Mouse (Mus musculus) stomach, postnatal 0 days (tissue): ENCODE measurements at regions not wholly inside any gene's neighbourhood (a gene's known extent, or its start where the extent isn't known, plus 50 kb on each side); places are given as distances from the start of the nearest gene placed in this dataset.

Source experiments
- CTCF ChIP-seq: IDR thresholded peaks from 2 replicates; pipeline ENCODE4 v1.5.1; 2016; ENCODE audit warnings: antibody characterized with exemption, low read depth, mild to moderate bottlenecking, moderate library complexity
- EP300 ChIP-seq: optimal IDR thresholded peaks from 2 replicates; pipeline ENCODE3; 2016; ENCODE audit warnings: antibody characterized with exemption

- TF ChIP-seq CTCF (no peak), EP300 (no peak)
Measured at GRCm38 (mm10) chr4:84805431-84805830, 78.7 kb upstream of the Cntln start.
